Mouse (Mus musculus): ENCODE results near the gene Rela.

- no peak for TF ChIP-seq CTCF (conservative IDR thresholded peaks at IDR 0.05; ENCODE audit: insufficient read depth, insufficient read length, low read depth, low read length)
- TF ChIP-seq POLR2A (IDR thresholded peaks at IDR 0.05; ENCODE audit: low read depth, low read length), result no peak
These were observed 3.7 kb downstream of the Rela start for GRCm38 (mm10) chr19:5641021-5641420.
